ENCODE assay signal across 9 mouse cellular contexts in the genomic region with DNA sequence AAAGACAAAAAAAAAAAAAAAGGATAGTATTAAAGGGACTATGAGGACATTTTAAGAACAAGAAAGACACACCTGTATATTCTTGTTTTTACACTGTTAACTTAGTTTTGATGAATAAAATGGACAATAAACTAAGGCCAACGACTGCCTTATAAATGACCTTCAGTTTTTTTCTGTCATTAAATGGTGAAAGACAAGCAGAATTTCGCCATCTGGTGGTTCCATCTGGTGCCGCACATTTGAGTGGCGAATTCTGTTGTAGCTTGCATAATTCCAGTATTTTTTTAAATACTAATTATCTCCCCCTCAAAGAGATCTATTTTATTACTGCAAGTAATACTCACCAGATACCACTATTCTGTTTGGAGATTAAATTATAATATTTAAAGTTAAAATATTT.
DNase-seq lines count a peak whose midpoint lies in the region; ATAC-seq and TF ChIP-seq lines count a peak whose summit lies in the region.
"Had no signal": no experiment of that assay in that cellular context is flagged by ENCODE, and none has a peak within 500 bp of the region (broad histone marks: within the 10 kb centered on the region; RNA-seq: fewer than 3 reads in every experiment).

No protein-coding gene starts in this region.

- no peak for DNase-seq in gastrocnemius, adult 2 months
- no peak for DNase-seq in gastrocnemius, postnatal 25 days
- no peak for DNase-seq in lung, adult 2 months
- no peak for DNase-seq in lung, postnatal 25 days (ENCODE audit: low spot score)
- DNase-seq in ZHBTc4 (ENCODE audit: low read depth, low spot score): peak; percentile 39
- peak; percentile 67 for DNase-seq in lung, embryonic 14.5 days
- no peak for DNase-seq in spleen, adult 18-20 months

- peak; percentile 45 for TF ChIP-seq CTCF in gastrocnemius, adult 2 months (IDR thresholded peaks at IDR 0.05)
- TF ChIP-seq CTCF in lung, adult 2 months (IDR thresholded peaks at IDR 0.05; ENCODE audit: insufficient read depth, low read length): peak; percentile 19; the same call in 1 of the 2 replicates
- TF ChIP-seq CTCF in lung, embryonic 14.5 days (IDR thresholded peaks at IDR 0.05; ENCODE audit: low read depth): peak; percentile 62

- H3K27me3 ChIP-seq in lung, embryonic 14.5 days (ENCODE audit: insufficient read depth, low read length): no peaks in the 10 kb centered on the region

- WGBS in lung, adult 2 months: 23% methylated on average over 4 of the region's 4 CpGs
- 27% methylated on average over 4 of the region's 4 CpGs for WGBS in lung, embryonic 14.5 days

- no peak for ATAC-seq in lung, embryonic 14.5 days (ENCODE audit: insufficient read depth)
- ATAC-seq in cerebellum, adult (ENCODE audit: insufficient number of reproducible peaks, low FRiP score, low TSS enrichment): no peak

- no peak overlapping the region for H3K9ac ChIP-seq in lung, embryonic 14.5 days

- no peaks in the 10 kb centered on the region for H3K9me3 ChIP-seq in lung, embryonic 14.5 days (ENCODE audit: low read depth, low read length)

- H3K4me2 ChIP-seq in lung, embryonic 14.5 days: no peak overlapping the region

- no peaks in the 10 kb centered on the region for H3K36me3 ChIP-seq in lung, embryonic 14.5 days (ENCODE audit: insufficient read depth)

- intact Hi-C loops in gastrocnemius, adult 2 months (cut with DNase I): no loop called here

- H3K4me1 ChIP-seq in lung, adult 2 months (ENCODE audit: control insufficient read depth, insufficient read depth, low read length): no peaks in the 10 kb centered on the region
- H3K4me1 ChIP-seq in lung, embryonic 14.5 days (ENCODE audit: insufficient read depth): no peaks in the 10 kb centered on the region

- no peak overlapping the region for H3K4me3 ChIP-seq in gastrocnemius, adult 2 months
- H3K4me3 ChIP-seq in lung, adult 2 months (replicated peaks; ENCODE audit: extremely low read depth, low read depth, low read length): no peak overlapping the region
- H3K4me3 ChIP-seq in lung, embryonic 14.5 days (ENCODE audit: low read depth, low read length): no peak overlapping the region
- H3K4me3 ChIP-seq: erythroblast, embryonic 14.5 days had no signal

- no peak for TF ChIP-seq POLR2A in lung, adult 2 months (IDR thresholded peaks at IDR 0.05; ENCODE audit: borderline replicate concordance, extremely low read depth, low read depth, low read length)

- H3K27ac ChIP-seq in gastrocnemius, adult 2 months: no peak overlapping the region
- H3K27ac ChIP-seq in lung, embryonic 14.5 days (ENCODE audit: low read depth): no peak overlapping the region

Comparison
In these comparisons a context has a peak if more than half of its experiments do, and no peak if none do; other contexts are left out.
1. DNase-seq: peak in ZHBTc4 (single experiment) and lung, embryonic 14.5 days (single experiment); none in gastrocnemius, adult 2 months (single experiment), gastrocnemius, postnatal 25 days (single experiment), lung, adult 2 months (single experiment), lung, postnatal 25 days (single experiment) and spleen, adult 18-20 months (0 of 2).
2. Peak in every context shown above with its lines, with median percentiles within 50 percentile points of each other: CTCF ChIP-seq.